Mouse (Mus musculus) NIH3T3 (cell line): ENCODE measurements around the gene Cpne6.

ENCODE experiments used
- DNase-seq: peaks from one replicate; pipeline ENCODE4 v3.0.0-alpha.2; 2012; ENCODE audit warnings: low read depth

The Cpne6 gene

GRCm38 (mm10) chr14:55554635-55555034 lies 44.4 kb downstream of the Cpne6 start:
- no peak for DNase-seq

GRCm38 (mm10) chr14:55555788-55556187 lies 45.5 kb downstream of the Cpne6 start:
- no peak for DNase-seq

- peak; percentile 90 for DNase-seq
Observed at GRCm38 (mm10) chr14:55557003-55557402, 46.8 kb downstream of the Cpne6 start.

GRCm38 (mm10) chr14:55557587-55557986 lies 47.3 kb downstream of the Cpne6 start:
- DNase-seq, result no peak

- DNase-seq, result no peak
Observed at GRCm38 (mm10) chr14:55558740-55559448, 48.6 kb downstream of the Cpne6 start.

GRCm38 (mm10) chr14:55559799-55560201 lies 49.6 kb downstream of the Cpne6 start, which contains the start of gene Dcaf11:
Gene Dcaf11 (plus strand): TSS chr14:55560006.
- DNase-seq, result peak; percentile 78

- DNase-seq, result peak; percentile 97
Observed at GRCm38 (mm10) chr14:55560202-55561073, 50.2 kb downstream of the Cpne6 start, which contains the start of gene A730061H03Rik. Gene A730061H03Rik (minus strand): TSS chr14:55560406.

GRCm38 (mm10) chr14:55561860-55562259 lies 51.6 kb downstream of the Cpne6 start:
- DNase-seq, result no peak

- no peak for DNase-seq
Observed at GRCm38 (mm10) chr14:55563249-55563648, 53.0 kb downstream of the Cpne6 start.

- peak; percentile 35 for DNase-seq
Observed at GRCm38 (mm10) chr14:55565748-55566147, 55.5 kb downstream of the Cpne6 start.
